Mouse (Mus musculus) midbrain, embryonic 11.5 days (tissue): ENCODE data around the gene Ucn3. TPM values are rescaled to one million over a fixed set of nuclear protein-coding genes. Genes with fewer than 3 reads are reported as not detected.

Experiments
- ATAC-seq: fragments of 200-750 bp; cut with Nextera tagmentation; 2 replicates; pipeline ENCODE4 v1.8.0; 2017; ENCODE audit warnings: moderate TSS enrichment, moderate library complexity; ENCODE audit not compliant: low FRiP score
- DNase-seq: peaks from one replicate; pipeline ENCODE4 v3.0.0; 2015; ENCODE audit warnings: low spot score; ENCODE audit errors: missing footprints
- H3K27ac ChIP-seq: fragments of 300-500 bp; sonication (generic); 2 replicates; pipeline ENCODE4 v1.5.1; 2014; ENCODE audit warnings: low read depth, low read length
- H3K27me3 ChIP-seq: fragments of 300-500 bp; sonication (generic); 2 replicates; pipeline ENCODE4 v1.6.1; 2014; ENCODE audit warnings: mild to moderate bottlenecking, low read length, moderate library complexity, mixed read lengths; ENCODE audit not compliant: control insufficient read depth, insufficient read depth
- H3K36me3 ChIP-seq: fragments of 300-500 bp; sonication (generic); 2 replicates; pipeline ENCODE4 v1.6.1; 2014; ENCODE audit warnings: mild to moderate bottlenecking, low read length, moderate library complexity, mixed read lengths; ENCODE audit not compliant: control insufficient read depth, insufficient read depth
- H3K4me1 ChIP-seq: fragments of 300-500 bp; sonication (generic); 2 replicates; pipeline ENCODE4 v1.6.1; 2014; ENCODE audit warnings: low read length; ENCODE audit not compliant: control insufficient read depth, insufficient read depth
- H3K4me2 ChIP-seq: fragments of 300-500 bp; sonication (generic); 2 replicates; pipeline ENCODE4 v1.6.1; 2014; ENCODE audit warnings: mild to moderate bottlenecking, moderate library complexity
- H3K4me3 ChIP-seq: fragments of 300-500 bp; sonication (generic); 2 replicates; pipeline ENCODE4 v1.5.1; 2014; ENCODE audit warnings: low read depth, low read length
- H3K9ac ChIP-seq: fragments of 300-500 bp; sonication (generic); 2 replicates; pipeline ENCODE4 v1.6.1; 2014; ENCODE audit warnings: low read length
- H3K9me3 ChIP-seq: fragments of 300-500 bp; sonication (generic); 2 replicates; pipeline ENCODE4 v1.6.1; 2016; ENCODE audit warnings: low read length; ENCODE audit not compliant: control insufficient read depth
- WGBS: fragments of 180-500 bp; shearing (Covaris S2); extraction: QIAGEN DNeasy Blood & Tissue Kit; methylation state at CpG from one replicate; pipeline ENCODE4 v1.1.7; 2014; 5-methylcytosine and 5-hydroxymethylcytosine counted together
- microRNA-seq: library from miRNA; unstranded; fragments of <30 nt; microRNA quantifications from one replicate; pipeline ENCODE4, GENCODE M21; 2017
- polyA plus RNA-seq: library from polyadenylated mRNA; unstranded; fragments of >200 nt; fragmentation: Nextera tagmentation; extraction: Ambion mirVana; gene quantifications from 2 replicates; pipeline ENCODE4 v1.2.1, GENCODE M21; 2014

The Ucn3 gene
- polyA plus RNA-seq, 1 experiment from 2014 or later = not detected

GRCm38 (mm10) chr13:3896032-3896431, 49.1 kb downstream of the Ucn3 start:
- H3K9ac ChIP-seq = no peak overlapping the region
- no peaks in the 10 kb centered on the region for H3K27me3 ChIP-seq
- H3K9me3 ChIP-seq = no peaks in the 10 kb centered on the region
- DNase-seq (no peak), ATAC-seq (no peak)
- H3K4me3 ChIP-seq = no peak overlapping the region
- H3K4me2 ChIP-seq = no peak overlapping the region
- H3K36me3 ChIP-seq = no peaks in the 10 kb centered on the region
- 95% methylated on average over 6 of the region's 6 CpGs for WGBS
- no peak overlapping the region for H3K27ac ChIP-seq
- peaks cover 11% of the 10 kb centered on the region for H3K4me1 ChIP-seq

- Histone ChIP-seq H3K4me2 (no peak overlapping the region), H3K27me3 (no peaks in the 10 kb centered on the region), H3K4me3 (no peak overlapping the region), H3K27ac (no peak overlapping the region), H3K9me3 (no peaks in the 10 kb centered on the region), H3K4me1 (peaks cover 11% of the 10 kb centered on the region), H3K36me3 (no peaks in the 10 kb centered on the region), H3K9ac (no peak overlapping the region)
- no peak for ATAC-seq
- 87% methylated on average over 8 of the region's 8 CpGs for WGBS
- no peak for DNase-seq
These were observed 49.7 kb downstream of the Ucn3 start for GRCm38 (mm10) chr13:3895397-3895980.

- ATAC-seq = no peak
- Histone ChIP-seq H3K9ac (no peak overlapping the region), H3K4me1 (peaks cover 11% of the 10 kb centered on the region), H3K36me3 (no peaks in the 10 kb centered on the region), H3K4me2 (no peak overlapping the region), H3K27me3 (no peaks in the 10 kb centered on the region), H3K9me3 (no peaks in the 10 kb centered on the region), H3K27ac (no peak overlapping the region), H3K4me3 (no peak overlapping the region)
- DNase-seq = peak; percentile 51
- WGBS = 82% methylated on average over 8 of the region's 8 CpGs
These were observed 50.6 kb downstream of the Ucn3 start for GRCm38 (mm10) chr13:3894549-3894948.

- H3K9me3 ChIP-seq = no peaks in the 10 kb centered on the region
- peak overlapping the region; percentile 74 for H3K9ac ChIP-seq
- peak overlapping the region; percentile 55 for H3K4me2 ChIP-seq
- H3K4me1 ChIP-seq = peaks cover 11% of the 10 kb centered on the region
- ATAC-seq (peak; percentile 99), DNase-seq (peak; percentile 98)
- no peak overlapping the region for H3K27ac ChIP-seq
- no peaks in the 10 kb centered on the region for H3K27me3 ChIP-seq
- under 1% methylated on average over 35 of the region's 35 CpGs for WGBS
- peak overlapping the region; percentile 41 for H3K4me3 ChIP-seq
- no peaks in the 10 kb centered on the region for H3K36me3 ChIP-seq
These were observed 51.9 kb downstream of the Ucn3 start for GRCm38 (mm10) chr13:3893126-3893734.

DNA sequence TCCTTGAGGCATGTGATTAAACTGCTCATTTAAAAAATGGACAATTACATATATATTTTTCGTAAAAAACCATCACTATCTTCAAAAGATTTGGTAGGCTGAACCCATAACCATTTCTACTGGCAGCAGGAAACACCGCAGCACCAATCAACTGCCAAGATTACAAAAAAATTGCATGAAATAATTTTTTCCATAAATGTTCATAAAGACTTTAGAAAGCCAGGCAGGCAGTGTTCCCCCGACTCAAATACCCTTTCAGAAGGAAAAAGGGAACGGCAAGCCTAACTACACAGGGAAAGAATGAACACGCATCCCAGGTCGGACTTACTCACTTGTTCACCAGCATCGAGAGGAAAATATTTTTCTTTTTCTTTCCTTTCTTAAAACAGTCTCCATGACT, 52.5 kb downstream of the Ucn3 start:
- H3K27ac ChIP-seq = no peak overlapping the region
- no peaks in the 10 kb centered on the region for H3K36me3 ChIP-seq
- H3K4me3 ChIP-seq = peak overlapping the region; percentile 41
- H3K4me2 ChIP-seq = peak overlapping the region; percentile 55
- H3K4me1 ChIP-seq = peaks cover 11% of the 10 kb centered on the region
- 21% methylated on average over 7 of the region's 7 CpGs for whole genome bisulfite sequencing
- no peak for ATAC-seq
- no peaks in the 10 kb centered on the region for H3K27me3 ChIP-seq
- no peaks in the 10 kb centered on the region for H3K9me3 ChIP-seq
- peak overlapping the region; percentile 40; the same call in 1 of the 2 replicates for H3K9ac ChIP-seq
- no peak for DNase-seq

DNA sequence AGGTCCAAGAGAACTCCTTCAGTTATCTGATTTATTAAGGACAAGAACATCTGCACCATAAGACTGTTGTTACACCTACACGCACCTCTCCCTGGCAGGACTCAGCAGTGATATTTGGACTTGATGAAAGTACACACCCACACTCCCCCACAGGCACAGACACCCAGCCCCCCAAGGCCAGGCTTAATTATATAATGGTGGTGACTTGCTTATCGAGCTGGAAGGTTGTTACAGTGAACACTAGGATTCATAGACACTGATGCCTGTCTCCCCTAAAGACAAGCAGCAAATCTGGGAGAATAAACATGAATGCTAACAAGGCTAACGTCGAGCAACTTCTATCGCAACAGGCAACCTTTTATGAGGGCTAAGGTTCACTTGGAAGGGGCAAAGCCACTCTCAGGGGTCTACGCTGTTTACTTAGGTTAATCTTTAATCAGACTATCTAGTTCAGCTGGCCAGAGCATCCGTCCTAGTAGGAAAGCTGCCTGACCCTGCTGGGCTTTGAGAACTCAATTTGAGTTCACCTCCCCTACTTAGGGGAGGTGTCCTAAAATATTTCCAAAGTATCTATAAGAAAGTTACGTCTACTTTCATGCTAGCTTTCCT, 53.6 kb downstream of the Ucn3 start:
- peaks cover 11% of the 10 kb centered on the region for H3K4me1 ChIP-seq
- peak overlapping the region; percentile 2; the same call in 1 of the 2 replicates for H3K4me3 ChIP-seq
- H3K27ac ChIP-seq = no peak overlapping the region
- no peak for ATAC-seq
- no peak for DNase-seq
- WGBS = 62% methylated on average over 8 of the region's 8 CpGs
- no peak overlapping the region for H3K9ac ChIP-seq
- H3K4me2 ChIP-seq = no peak overlapping the region; the same call in 1 of the 2 replicates
- H3K9me3 ChIP-seq = no peaks in the 10 kb centered on the region
- H3K36me3 ChIP-seq = peaks cover 4% of the 10 kb centered on the region; the same call in 1 of the 2 replicates
- no peaks in the 10 kb centered on the region for H3K27me3 ChIP-seq

Small RNAs within 50 kb of the gene (microRNA-seq; reads per million reads assigned to microRNA genes)
- gene Gm22460 = not detected

Other genes starting within 250 kb of the Ucn3 start
- gene Calml3, start 141.0 kb downstream of the Ucn3 start, polyA plus RNA-seq = not detected in 2 replicates
- not detected in 2 replicates for gene Calm4, start 107.6 kb downstream of the Ucn3 start, polyA plus RNA-seq
- not detected in 2 replicates for gene Calm5, start 91.2 kb downstream of the Ucn3 start, polyA plus RNA-seq
- 31.0 TPM in 2 replicates for gene Net1, start 27.1 kb downstream of the Ucn3 start, polyA plus RNA-seq
- gene Tubal3, start 27.1 kb downstream of the Ucn3 start, polyA plus RNA-seq = 0.07 TPM in 1 of 2 replicates, not detected in the other
- 0.10 and 0.33 TPM in 2 replicates for gene Akr1c14, start 103.7 kb upstream of the Ucn3 start, polyA plus RNA-seq
- not detected in 2 replicates for gene Akr1c18, start 205.3 kb upstream of the Ucn3 start, polyA plus RNA-seq
- 0.33 TPM in 2 replicates for gene Akr1c13, start 245.8 kb upstream of the Ucn3 start, polyA plus RNA-seq